Mouse (Mus musculus): ENCODE data around the gene Maf. TPM values are rescaled to one million over a fixed set of nuclear protein-coding genes. Genes with fewer than 3 reads are reported as not detected.
A peak's percentile ranks its signal among the peaks of the same experiment; 100 is the strongest.

Gene Maf
- polyA plus RNA-seq (2014; fragmentation: Nextera tagmentation; extraction: Ambion mirVana) = 14.3 and 17.0 TPM in 2 replicates

DNA sequence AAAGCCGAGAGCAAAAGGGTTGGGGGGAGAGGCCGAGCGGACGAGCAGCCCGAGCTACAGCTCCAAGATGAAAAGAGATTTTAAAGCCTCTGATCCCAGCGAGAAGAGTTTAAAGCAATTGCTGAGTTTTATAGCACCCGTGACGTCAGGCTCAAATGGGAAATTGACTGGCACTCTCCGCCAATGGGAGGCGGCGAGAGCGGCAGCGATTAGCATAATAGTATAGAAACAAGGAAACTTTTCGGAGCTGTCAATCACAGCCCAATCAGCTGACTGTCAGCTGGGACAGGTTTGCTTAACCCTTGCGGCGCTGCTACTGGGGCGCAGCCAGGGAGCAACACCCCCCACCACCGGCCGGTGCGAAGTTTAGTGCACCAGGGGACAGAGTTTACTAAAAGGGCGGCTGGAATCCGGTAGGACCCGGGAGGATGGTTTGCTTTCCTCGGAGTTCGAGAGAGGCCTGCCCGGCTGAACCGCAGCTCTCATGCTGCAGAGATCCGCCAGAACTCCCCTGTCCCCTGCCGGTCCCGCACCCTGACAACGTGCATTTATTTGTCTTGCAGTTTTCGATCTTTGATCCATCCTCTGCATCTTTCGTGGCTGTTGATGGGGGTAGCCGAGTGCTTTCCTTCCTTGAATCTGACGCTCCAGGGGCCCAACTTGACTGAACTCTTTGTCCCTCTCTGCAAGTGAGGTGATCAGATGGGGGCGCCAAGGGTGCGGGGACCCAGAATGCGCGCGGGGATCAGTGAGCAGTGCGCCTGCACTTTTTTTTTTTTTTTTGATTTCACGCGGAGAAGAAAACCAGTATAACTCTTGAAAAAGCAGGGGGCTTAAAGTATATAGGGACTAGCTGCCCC lies at the start of gene Maf:
Maf (minus strand) TSS at position 64 of the 860 bp plus-strand sequence.
- DNase-seq (ENCODE audit: low spot score) (peak; percentile 84), ATAC-seq (ENCODE audit: low FRiP score) (peak; percentile 67)
- peak within 1 kb of the TSS; percentile 89 for H3K27ac ChIP-seq
- H3K36me3 ChIP-seq (replicated peaks; ENCODE audit: control insufficient read depth, insufficient read depth) = no peaks in the 10 kb centered on the region
- peaks cover 20% of the 10 kb centered on the region for H3K27me3 ChIP-seq (ENCODE audit: control insufficient read depth, insufficient read depth, low read length)
- under 1% methylated on average over 43 of the region's 43 CpGs for WGBS
- peaks cover 15% of the 10 kb centered on the region; the same call in 1 of the 2 replicates for H3K4me1 ChIP-seq (replicated peaks; ENCODE audit: control insufficient read depth, insufficient read depth, low read length)
- peak within 1 kb of the TSS; percentile 62 for H3K4me3 ChIP-seq (replicated peaks; ENCODE audit: low read length)
- peak within 1 kb of the TSS; percentile 79 for H3K9ac ChIP-seq
- H3K4me2 ChIP-seq (replicated peaks) = peak within 1 kb of the TSS; percentile 77
- H3K9me3 ChIP-seq (ENCODE audit: control insufficient read depth, low read length) = no peaks in the 10 kb centered on the region

DNA sequence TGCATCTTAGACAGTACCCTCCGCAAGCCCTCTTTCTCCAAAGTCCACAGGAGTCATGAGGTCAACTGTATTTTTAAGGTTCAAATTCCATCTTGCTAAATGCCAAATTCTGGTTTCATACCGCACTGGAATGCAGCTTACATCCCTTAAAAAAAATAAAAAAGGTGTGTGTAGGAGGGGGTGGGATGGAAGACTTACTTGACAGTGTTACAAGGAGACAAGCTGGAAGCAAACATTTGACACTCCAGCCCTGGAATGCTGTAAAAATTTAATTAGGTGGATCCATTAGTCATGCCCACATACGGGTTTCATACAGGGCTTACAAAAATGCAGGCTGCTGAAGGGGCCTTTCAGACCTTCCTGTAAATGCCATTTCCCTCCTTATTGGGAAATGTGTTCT lies 49.4 kb upstream of the Maf start:
- no peaks in the 10 kb centered on the region for H3K4me1 ChIP-seq (replicated peaks; ENCODE audit: control insufficient read depth, insufficient read depth, low read length)

DNA sequence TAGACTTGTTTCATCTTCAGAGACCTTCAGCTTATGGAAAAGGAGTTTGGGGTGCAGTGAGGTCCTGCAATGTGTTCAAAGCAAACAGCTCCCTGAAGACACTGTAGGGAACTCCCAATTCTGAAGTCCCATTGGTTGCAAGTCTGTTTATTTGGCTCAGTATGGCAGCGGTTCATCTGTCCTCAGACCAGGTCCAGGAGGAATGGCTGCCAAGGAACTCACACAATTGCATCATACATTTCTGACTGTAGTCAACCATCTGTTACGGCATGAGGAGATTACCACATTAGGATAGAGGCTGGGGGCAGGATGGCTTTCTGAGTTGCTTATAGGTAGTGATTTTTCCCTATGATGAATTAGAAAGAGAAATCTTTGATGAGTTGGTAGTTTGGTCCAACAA lies 48.4 kb upstream of the Maf start:
- Histone ChIP-seq H3K36me3 (replicated peaks; ENCODE audit: control insufficient read depth, insufficient read depth) (no peaks in the 10 kb centered on the region), H3K4me1 (replicated peaks; ENCODE audit: control insufficient read depth, insufficient read depth, low read length) (no peaks in the 10 kb centered on the region), H3K27ac (no peak overlapping the region), H3K4me2 (replicated peaks) (no peak overlapping the region), H3K9me3 (ENCODE audit: control insufficient read depth, low read length) (no peaks in the 10 kb centered on the region), H3K27me3 (ENCODE audit: control insufficient read depth, insufficient read depth, low read length) (no peaks in the 10 kb centered on the region), H3K4me3 (replicated peaks; ENCODE audit: low read length) (no peak overlapping the region), H3K9ac (no peak overlapping the region)
- ATAC-seq (ENCODE audit: low FRiP score) (no peak), DNase-seq (ENCODE audit: low spot score) (no peak)
- WGBS = 88% methylated on average over 2 of the region's 2 CpGs

More for the DNA sequence above, 49.4 kb upstream of the Maf start:
- Histone ChIP-seq H3K4me2 (replicated peaks) (no peak overlapping the region), H3K9me3 (ENCODE audit: control insufficient read depth, low read length) (no peaks in the 10 kb centered on the region), H3K9ac (no peak overlapping the region), H3K27me3 (ENCODE audit: control insufficient read depth, insufficient read depth, low read length) (no peaks in the 10 kb centered on the region), H3K36me3 (replicated peaks; ENCODE audit: control insufficient read depth, insufficient read depth) (no peaks in the 10 kb centered on the region), H3K27ac (no peak overlapping the region), H3K4me3 (replicated peaks; ENCODE audit: low read length) (no peak overlapping the region)
- ATAC-seq (ENCODE audit: low FRiP score) (no peak), DNase-seq (ENCODE audit: low spot score) (no peak)
- WGBS = 70% methylated on average over 3 of the region's 3 CpGs

DNA sequence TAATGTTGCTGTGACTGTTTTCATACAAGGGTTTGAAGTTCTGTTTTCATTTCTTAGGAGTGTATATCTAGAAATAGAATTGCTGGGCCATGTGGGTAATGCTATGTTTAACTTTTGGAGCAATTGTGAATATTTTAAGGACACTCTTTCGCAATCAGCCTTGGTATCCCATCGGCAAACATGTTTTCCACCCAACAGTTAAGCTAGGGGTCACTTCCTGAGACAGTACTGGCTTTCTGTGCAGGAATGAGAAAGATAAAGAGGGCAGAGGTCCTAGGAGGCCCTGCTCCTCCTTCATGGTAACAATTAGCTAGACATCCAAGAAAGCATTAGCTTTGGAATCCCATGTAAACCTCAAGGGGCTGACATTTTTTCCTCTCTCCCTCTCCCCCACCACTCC lies 47.1 kb upstream of the Maf start:
- DNase-seq (ENCODE audit: low spot score) = no peak
- Histone ChIP-seq H3K9me3 (ENCODE audit: control insufficient read depth, low read length) (no peaks in the 10 kb centered on the region), H3K27ac (no peak overlapping the region), H3K4me1 (replicated peaks; ENCODE audit: control insufficient read depth, insufficient read depth, low read length) (no peaks in the 10 kb centered on the region), H3K4me2 (replicated peaks) (no peak overlapping the region), H3K27me3 (ENCODE audit: control insufficient read depth, insufficient read depth, low read length) (no peaks in the 10 kb centered on the region), H3K9ac (no peak overlapping the region), H3K4me3 (replicated peaks; ENCODE audit: low read length) (no peak overlapping the region), H3K36me3 (replicated peaks; ENCODE audit: control insufficient read depth, insufficient read depth) (no peaks in the 10 kb centered on the region)
- no peak for ATAC-seq (ENCODE audit: low FRiP score)
- 85% methylated on average over 2 of the region's 2 CpGs for WGBS

DNA sequence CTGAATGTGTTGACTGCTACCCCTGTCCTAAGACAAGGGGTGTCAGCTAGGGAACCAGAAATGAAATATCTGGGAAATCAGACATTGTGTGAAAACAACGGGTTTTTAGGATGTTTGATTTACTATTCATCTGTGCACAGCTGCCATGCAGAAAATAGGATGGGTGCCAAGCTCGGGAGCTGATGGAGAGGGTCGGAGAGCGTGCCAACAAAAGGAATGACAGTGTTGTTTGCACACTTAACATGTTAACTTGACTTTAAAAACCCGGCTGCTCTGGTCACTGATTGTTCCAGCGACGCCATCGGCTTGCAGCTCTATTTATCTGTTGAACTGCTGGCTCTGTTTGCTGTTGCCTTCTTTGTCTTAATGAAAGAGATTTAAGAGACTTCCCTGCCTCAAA lies 46.2 kb upstream of the Maf start:
- no peaks in the 10 kb centered on the region for H3K36me3 ChIP-seq (replicated peaks; ENCODE audit: control insufficient read depth, insufficient read depth)
- no peak for ATAC-seq (ENCODE audit: low FRiP score)
- 29% methylated on average over 8 of the region's 8 CpGs for whole genome bisulfite sequencing
- no peaks in the 10 kb centered on the region for H3K27me3 ChIP-seq (ENCODE audit: control insufficient read depth, insufficient read depth, low read length)
- DNase-seq (ENCODE audit: low spot score) = peak; percentile 48
- no peak overlapping the region for H3K27ac ChIP-seq
- no peak overlapping the region for H3K9ac ChIP-seq
- H3K4me1 ChIP-seq (replicated peaks; ENCODE audit: control insufficient read depth, insufficient read depth, low read length) = no peaks in the 10 kb centered on the region
- no peak overlapping the region for H3K4me2 ChIP-seq (replicated peaks)
- H3K4me3 ChIP-seq (replicated peaks; ENCODE audit: low read length) = no peak overlapping the region
- 0 out of 2 replicates have a peak, but pooled peaks cover 6% of the 10 kb centered on the region for H3K9me3 ChIP-seq (ENCODE audit: control insufficient read depth, low read length)

DNA sequence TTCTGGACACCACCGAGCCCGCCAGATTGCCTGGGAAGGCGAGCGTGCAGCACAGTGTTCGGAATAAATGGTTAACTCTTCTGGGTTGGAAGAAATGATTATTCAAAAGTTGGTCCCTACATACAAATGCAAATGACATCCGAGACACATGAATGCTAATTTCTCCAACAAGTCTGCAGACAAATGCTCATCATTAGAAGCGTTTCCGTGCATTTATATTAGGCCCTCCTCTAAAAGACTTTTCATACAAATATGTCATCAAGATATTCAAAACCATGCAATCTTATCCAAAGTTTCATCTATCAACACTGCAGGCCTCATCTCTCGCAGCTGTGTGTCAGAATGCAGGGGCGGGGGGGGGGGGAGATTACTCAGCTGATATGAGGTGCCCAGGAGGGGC lies 39.8 kb upstream of the Maf start:
- Histone ChIP-seq H3K4me1 (replicated peaks; ENCODE audit: control insufficient read depth, insufficient read depth, low read length) (no peaks in the 10 kb centered on the region), H3K4me2 (replicated peaks) (no peak overlapping the region), H3K36me3 (replicated peaks; ENCODE audit: control insufficient read depth, insufficient read depth) (no peaks in the 10 kb centered on the region), H3K9ac (no peak overlapping the region), H3K27ac (no peak overlapping the region), H3K27me3 (ENCODE audit: control insufficient read depth, insufficient read depth, low read length) (no peaks in the 10 kb centered on the region), H3K4me3 (replicated peaks; ENCODE audit: low read length) (no peak overlapping the region), H3K9me3 (ENCODE audit: control insufficient read depth, low read length) (0 out of 2 replicates have a peak, but pooled peaks cover 6% of the 10 kb centered on the region)
- WGBS = 70% methylated on average over 10 of the region's 10 CpGs
- ATAC-seq (ENCODE audit: low FRiP score) (no peak), DNase-seq (ENCODE audit: low spot score) (no peak)

DNA sequence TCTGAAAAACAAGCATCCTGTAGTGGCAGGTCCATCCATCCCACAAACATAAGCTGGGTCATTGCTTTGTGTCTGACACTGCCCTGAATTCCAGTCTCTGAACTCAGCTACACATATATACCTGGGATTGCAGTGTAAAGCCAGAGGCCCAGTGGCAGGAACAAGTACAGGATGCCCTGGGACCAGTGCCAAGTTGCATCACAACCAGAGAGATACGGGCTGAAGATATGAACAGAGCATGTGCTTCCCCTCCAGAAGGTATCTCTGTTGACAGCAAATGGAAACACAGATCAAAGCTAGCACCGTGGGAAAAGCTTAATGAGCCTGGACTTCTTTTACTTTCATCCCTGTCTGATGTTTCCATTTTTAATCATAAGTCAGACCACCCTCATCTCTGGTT lies 38.1 kb upstream of the Maf start:
- no peak overlapping the region for H3K4me3 ChIP-seq (replicated peaks; ENCODE audit: low read length)
- WGBS = 71% methylated on average over 2 of the region's 2 CpGs
- H3K27me3 ChIP-seq (ENCODE audit: control insufficient read depth, insufficient read depth, low read length) = no peaks in the 10 kb centered on the region
- 0 out of 2 replicates have a peak, but pooled peaks cover 6% of the 10 kb centered on the region for H3K9me3 ChIP-seq (ENCODE audit: control insufficient read depth, low read length)
- no peak overlapping the region for H3K9ac ChIP-seq
- DNase-seq (ENCODE audit: low spot score) (no peak), ATAC-seq (ENCODE audit: low FRiP score) (no peak)
- no peak overlapping the region for H3K4me2 ChIP-seq (replicated peaks)
- H3K4me1 ChIP-seq (replicated peaks; ENCODE audit: control insufficient read depth, insufficient read depth, low read length) = no peaks in the 10 kb centered on the region
- H3K27ac ChIP-seq = no peak overlapping the region
- no peaks in the 10 kb centered on the region for H3K36me3 ChIP-seq (replicated peaks; ENCODE audit: control insufficient read depth, insufficient read depth)

DNA sequence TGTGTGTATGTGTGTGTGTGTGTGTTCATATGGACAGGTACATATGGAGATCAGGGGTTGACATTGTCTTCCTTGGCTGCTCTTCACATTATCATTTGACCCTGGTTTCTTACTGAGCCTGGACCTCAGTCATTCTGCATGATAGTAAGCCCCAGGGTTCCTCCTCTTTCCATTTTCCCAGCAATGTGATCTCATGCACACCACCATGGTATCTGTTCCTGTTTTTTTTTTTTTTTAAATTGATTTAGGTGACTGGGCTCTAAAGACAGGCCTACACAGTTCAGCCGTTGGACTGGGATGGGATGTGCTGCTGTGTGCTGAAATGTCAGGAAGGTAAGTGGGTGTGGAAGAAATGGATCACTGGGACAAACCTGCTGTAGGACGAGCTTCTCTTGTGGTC lies 35.8 kb upstream of the Maf start:
- 84% methylated on average over 2 of the region's 2 CpGs for WGBS
- no peak overlapping the region for H3K27ac ChIP-seq
- H3K4me2 ChIP-seq (replicated peaks) = no peak overlapping the region
- ATAC-seq (ENCODE audit: low FRiP score) (no peak), DNase-seq (ENCODE audit: low spot score) (no peak)
- H3K9me3 ChIP-seq (ENCODE audit: control insufficient read depth, low read length) = no peaks in the 10 kb centered on the region
- no peak overlapping the region for H3K9ac ChIP-seq
- H3K27me3 ChIP-seq (ENCODE audit: control insufficient read depth, insufficient read depth, low read length) = no peaks in the 10 kb centered on the region
- H3K4me1 ChIP-seq (replicated peaks; ENCODE audit: control insufficient read depth, insufficient read depth, low read length) = no peaks in the 10 kb centered on the region
- no peaks in the 10 kb centered on the region for H3K36me3 ChIP-seq (replicated peaks; ENCODE audit: control insufficient read depth, insufficient read depth)
- no peak overlapping the region for H3K4me3 ChIP-seq (replicated peaks; ENCODE audit: low read length)

DNA sequence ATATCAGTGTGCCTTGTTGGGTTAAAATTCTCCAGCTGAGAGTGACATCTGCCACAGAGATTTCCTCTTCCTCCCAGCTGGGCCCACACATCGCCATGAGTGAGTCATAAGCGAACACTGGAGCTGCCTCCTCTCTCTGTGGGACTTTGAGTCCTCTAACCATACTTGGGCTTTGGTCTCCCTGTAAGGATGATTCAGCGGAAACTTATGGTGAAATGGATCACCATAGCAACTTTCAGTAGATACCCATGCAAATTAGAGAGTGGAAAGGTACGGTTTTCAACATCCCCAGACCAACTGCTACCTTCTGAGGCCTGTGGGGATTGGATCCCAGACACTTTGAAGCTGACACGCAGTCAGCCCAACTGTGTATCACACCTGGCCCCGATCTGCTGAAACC lies 35.1 kb upstream of the Maf start:
- H3K4me2 ChIP-seq (replicated peaks) = no peak overlapping the region
- no peaks in the 10 kb centered on the region for H3K9me3 ChIP-seq (ENCODE audit: control insufficient read depth, low read length)
- no peak overlapping the region for H3K9ac ChIP-seq
- DNase-seq (ENCODE audit: low spot score) = no peak
- no peak overlapping the region for H3K27ac ChIP-seq
- ATAC-seq (ENCODE audit: low FRiP score) = no peak
- H3K4me3 ChIP-seq (replicated peaks; ENCODE audit: low read length) = no peak overlapping the region
- 93% methylated on average over 6 of the region's 6 CpGs for WGBS
- no peaks in the 10 kb centered on the region for H3K27me3 ChIP-seq (ENCODE audit: control insufficient read depth, insufficient read depth, low read length)
- H3K36me3 ChIP-seq (replicated peaks; ENCODE audit: control insufficient read depth, insufficient read depth) = no peaks in the 10 kb centered on the region
- H3K4me1 ChIP-seq (replicated peaks; ENCODE audit: control insufficient read depth, insufficient read depth, low read length) = no peaks in the 10 kb centered on the region
